Mouse (Mus musculus) liver, adult 2 months (tissue): ENCODE data around the gene Acbd4.

Source experiments
- CTCF ChIP-seq: fragments of 200-500 bp; IDR thresholded peaks from 2 replicates; pipeline ENCODE4 v1.5.1; 2011; ENCODE audit warnings: low read depth, low read length, control low read depth
- POLR2A ChIP-seq: fragments of 200-500 bp; IDR thresholded peaks from 2 replicates; pipeline ENCODE4 v1.6.1; 2011; ENCODE audit warnings: low read length, control low read depth; ENCODE audit not compliant: insufficient read depth; ENCODE audit errors: extremely low read depth

- TF ChIP-seq CTCF = no peak
- no peak for TF ChIP-seq POLR2A
These were observed 46.3 kb downstream of the Acbd4 start for GRCm38 (mm10) chr11:103147766-103148165.
